Mouse (Mus musculus) G1E (cell line): Measurements from ENCODE around the gene Mdh1.

Experiments used
- CTCF ChIP-seq: IDR thresholded peaks from 2 replicates; pipeline ENCODE4 v1.5.1; 2012; ENCODE audit warnings: low read depth, low read length, inconsistent platforms, mixed read lengths
- POLR2AphosphoS5 ChIP-seq: IDR thresholded peaks from 2 replicates; pipeline ENCODE4 v1.6.1; 2012; ENCODE audit warnings: low read depth, low read length, inconsistent platforms; ENCODE audit not compliant: insufficient replicate concordance
- TAL1 ChIP-seq: conservative IDR thresholded peaks from 2 replicates; pipeline ENCODE4 v1.6.1; 2012; ENCODE audit warnings: low read depth, low read length, inconsistent platforms, mixed read lengths

GRCm38 (mm10) chr11:21561347-21561746 is 10.8 kb downstream of the Mdh1 start:
- TF ChIP-seq CTCF (no peak), TAL1 (no peak), POLR2AphosphoS5 (no peak)
